Mouse (Mus musculus) right cerebral cortex, adult 18-20 months (tissue): Measurements from ENCODE around the gene Kank1.
"Not testable (repeated sequence)": the region's sequence is repeated elsewhere in the genome, so short reads cannot be mapped to it uniquely, and the experiment has no call there.

Experiments
- DNase-seq: peaks from one replicate; pipeline ENCODE4 v3.0.0; 2022; ENCODE audit warnings: mixed read lengths

The Kank1 gene

DNA sequence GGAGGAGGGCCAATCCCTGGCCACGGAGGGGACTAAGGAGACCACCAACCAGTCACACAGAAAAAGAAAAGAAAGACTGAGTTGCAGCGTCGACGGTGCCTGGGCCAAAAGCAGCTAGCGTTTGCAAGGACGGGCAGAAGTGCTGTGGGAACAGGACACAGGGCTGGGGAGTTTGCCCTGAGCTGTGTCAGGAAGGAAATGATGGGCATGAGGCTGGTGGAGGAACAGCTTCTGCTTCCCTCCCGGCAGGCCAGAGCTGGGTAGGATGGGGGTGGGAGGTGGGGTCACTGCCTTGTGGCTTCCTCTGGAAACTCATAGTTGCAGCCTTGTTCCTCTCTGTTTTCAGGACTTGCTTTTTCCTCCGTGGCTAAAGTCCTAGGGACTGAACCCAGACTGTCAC lies 209.1 kb downstream of the Kank1 start:
- DNase-seq = no peak

DNA sequence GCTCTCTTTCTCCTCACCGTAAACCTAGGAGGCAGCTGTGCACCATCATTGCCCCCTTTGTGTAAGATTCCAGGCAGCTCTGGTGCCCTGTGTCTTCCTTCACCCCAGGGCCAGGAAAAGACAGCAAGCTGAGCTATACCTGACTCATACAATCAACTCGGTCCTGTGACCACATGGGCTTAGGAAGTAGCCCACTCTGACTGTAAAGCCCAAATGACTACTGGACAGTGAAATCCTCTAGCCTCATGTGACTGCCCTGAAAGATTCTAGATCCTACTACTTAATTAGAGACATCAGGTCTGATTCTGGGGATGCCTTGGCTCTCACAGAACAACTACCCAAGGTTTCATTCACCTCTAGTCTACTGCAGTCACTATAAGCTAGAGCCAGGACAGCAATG lies 209.9 kb downstream of the Kank1 start:
- DNase-seq = no peak

DNA sequence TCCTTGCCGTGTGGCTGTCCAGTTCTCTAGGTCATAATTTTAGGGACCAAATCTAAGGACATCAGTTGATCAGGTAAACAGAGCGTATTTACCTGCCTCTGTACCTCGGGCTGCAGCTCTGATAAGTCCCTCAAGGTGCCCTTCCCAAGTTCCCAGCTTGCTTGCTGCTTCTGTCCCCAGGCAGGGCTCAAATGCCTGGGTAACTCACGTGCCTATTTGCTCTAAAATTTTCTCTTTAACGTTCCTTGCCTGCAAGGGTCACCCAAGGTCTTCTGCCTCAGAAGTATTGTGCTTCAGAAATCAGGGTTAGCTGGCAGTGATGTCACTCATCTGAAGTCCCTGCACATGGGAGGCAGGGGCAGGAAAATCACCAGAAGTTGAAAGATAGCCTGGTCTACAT lies 210.6 kb downstream of the Kank1 start:
- no peak for DNase-seq

DNA sequence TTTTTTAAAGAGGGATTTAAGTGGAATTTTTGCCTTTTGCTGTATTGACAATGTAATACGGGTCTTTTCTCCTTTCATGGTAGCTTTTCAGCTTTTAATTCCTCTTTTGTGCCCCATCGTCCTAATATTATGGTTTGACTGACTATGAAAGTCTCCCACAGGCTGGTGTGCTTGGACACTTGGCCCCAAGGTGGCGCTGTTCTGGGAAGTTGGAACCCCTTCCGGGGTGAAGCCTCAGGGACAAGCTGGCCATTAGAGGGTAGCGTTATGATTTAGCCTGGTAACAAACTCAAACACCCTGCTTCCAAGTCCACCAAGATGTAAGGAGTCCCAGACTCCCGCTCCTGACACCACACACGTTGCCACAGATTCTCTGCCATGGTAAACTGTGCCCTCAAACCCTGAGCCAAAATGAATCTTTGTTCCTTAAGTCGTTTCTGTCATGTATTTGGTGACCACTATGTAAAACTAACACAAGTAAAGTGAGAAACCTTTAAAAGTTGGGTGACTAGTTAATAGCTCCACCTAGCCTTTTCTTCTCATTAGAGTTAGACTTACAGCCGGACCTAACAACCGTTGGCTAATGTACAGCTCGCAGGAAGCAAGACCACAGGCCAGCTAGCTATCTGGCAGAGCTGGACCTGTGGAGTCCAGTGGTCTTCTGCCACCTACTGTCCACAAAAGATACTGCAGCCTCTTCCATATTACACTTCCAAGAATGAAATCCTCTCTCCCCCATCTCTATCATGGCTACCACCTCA lies 214.3 kb downstream of the Kank1 start:
- peak; percentile 17 for DNase-seq

DNA sequence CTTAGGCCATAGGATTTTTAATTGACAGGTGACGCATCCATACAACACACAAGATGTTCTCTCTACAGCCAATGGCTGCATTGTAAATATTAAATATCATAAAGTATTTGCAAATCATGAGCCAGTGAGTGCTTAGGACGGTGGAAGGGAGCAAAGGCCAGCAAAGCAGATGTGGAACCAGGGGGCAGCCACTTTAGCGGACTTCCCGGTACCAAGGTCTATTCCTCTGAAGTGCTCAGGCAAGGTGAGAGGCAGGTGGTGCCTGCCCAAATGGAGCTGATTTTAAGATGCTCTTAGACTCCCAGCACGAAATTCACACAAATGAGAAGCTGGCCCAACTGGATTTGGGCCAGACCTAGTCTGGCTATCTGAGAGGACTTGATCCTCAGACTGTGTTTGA lies 216.4 kb downstream of the Kank1 start:
- DNase-seq = no peak

DNA sequence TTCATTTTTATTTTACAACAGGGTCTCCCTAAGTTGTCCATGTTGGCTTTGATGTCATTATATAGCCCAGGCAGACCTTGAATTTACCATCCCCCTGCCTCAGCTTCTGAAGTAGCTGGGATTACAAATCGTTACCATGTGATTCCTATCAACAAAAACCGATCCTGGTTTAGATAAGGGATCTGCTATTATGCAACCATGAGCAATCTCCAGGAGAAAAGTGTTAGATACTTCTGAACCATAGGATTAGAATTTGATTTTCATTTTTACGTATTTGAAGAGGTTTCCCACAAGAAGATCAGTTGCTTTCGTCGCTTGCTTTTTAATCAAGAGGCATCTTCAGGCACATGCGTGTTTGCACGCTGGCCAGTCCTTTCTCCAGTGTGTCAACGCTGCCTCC lies 224.0 kb downstream of the Kank1 start:
- DNase-seq = no peak

DNA sequence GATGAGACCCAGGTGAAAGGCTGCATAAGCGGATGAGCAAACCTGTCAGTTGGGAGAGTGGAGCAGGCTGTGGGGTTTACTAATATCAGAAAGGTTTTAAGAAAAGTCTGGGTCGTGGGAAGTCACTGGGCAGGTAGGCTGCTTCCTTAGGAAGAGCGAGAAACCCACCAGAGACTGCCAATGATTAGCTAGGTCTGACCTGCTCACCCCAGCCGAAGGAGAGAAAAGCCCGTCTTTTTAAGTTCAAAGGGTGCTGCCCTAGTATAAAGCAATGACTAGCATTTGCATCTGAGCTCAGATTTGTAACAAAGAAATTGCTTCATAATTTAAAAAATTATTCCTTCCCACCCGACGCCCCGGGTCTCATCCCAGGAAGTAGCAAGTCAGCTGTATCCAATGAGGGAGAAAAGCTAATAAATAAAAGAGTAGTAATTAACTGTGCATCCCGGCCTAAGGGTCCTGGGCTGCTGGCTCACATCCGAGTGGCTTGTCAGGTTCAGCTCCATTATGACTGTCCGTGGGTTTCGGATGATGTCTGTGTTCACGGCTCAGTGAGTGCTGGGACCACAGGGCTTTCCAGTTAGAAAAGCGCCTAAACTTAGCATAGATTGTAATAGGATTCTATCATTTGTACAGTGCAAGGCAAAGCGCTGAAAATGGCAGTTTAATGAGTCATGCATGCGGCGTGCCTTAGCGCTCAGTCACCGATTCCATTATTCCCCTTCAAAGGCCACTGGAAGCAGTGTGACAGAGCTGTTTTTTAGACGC lies 225.0 kb downstream of the Kank1 start:
- DNase-seq = no peak

DNA sequence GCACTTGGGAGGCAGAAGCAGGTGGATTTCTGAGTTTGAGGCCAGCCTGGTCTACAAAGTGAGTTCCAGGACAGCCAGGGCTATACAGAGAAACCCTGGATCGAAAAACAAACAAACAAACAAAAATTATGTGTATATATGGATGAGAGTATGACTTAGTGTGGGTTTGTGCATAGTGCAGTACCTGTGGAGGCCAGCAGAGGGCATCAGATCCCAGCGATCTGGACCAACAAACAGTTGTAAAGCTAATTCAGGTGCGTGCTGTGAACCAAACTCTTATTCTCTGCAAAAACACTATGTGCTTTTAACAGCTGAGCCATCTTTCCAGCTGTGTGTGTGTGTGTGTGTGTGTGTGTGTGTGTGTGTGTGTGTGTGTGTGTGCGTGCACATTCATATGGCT lies 239.0 kb downstream of the Kank1 start:
- not testable (repeated sequence) for DNase-seq

DNA sequence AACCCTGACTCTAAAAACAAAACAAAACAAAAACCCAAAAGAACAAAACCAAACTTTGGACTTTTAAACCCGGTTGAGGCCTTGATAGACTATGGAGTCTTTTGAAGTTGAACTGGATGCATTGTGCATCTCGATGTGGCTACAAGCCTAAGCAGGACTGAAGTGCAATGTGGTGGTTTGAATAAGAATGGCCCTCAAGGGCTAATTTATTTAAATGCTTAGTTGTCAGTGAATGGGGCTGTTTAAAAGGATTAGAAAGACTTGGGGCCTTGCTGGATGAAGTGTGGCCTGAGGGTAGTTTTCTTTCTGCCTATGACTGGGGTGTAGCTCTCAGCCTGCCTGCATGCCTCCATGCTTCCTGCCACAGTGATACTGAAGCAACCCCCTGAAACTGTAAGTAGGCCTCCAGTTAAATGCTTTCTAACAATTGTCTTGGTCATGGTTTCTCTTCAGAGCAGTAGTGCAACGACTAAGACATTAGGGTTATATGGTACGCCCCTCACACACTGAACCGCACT lies 242.4 kb downstream of the Kank1 start:
- no peak for DNase-seq

DNA sequence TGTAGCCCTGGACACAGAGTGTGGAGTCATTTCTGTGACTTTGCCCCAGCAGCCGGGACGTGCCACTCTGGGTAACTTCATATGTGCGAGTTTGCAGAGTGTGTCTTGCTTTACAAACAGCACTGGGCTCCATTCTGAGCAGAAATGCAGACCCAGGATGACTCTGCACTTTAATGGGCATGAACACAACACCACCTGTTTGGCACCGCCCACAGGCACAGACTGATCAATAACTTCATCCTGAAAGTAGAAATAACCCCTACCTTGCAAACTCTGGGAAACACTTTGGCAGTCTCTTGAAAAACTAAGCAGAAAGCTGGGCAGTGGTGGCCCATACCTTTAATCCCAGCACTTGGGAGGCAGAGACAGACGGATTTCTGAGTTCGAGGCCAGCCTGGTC lies 244.0 kb downstream of the Kank1 start:
- DNase-seq = no peak
